Mouse (Mus musculus) lung, postnatal 0 days (tissue): Measurements from ENCODE around the gene Dnajb11.

Experiments used
- CTCF ChIP-seq: IDR thresholded peaks from 2 replicates; pipeline ENCODE4 v1.5.1; 2016; ENCODE audit warnings: antibody characterized with exemption, mild to moderate bottlenecking
- EP300 ChIP-seq: IDR thresholded peaks from 2 replicates; pipeline ENCODE4 v1.6.1; 2016; ENCODE audit warnings: antibody characterized with exemption, mild to moderate bottlenecking, control low read depth

DNA sequence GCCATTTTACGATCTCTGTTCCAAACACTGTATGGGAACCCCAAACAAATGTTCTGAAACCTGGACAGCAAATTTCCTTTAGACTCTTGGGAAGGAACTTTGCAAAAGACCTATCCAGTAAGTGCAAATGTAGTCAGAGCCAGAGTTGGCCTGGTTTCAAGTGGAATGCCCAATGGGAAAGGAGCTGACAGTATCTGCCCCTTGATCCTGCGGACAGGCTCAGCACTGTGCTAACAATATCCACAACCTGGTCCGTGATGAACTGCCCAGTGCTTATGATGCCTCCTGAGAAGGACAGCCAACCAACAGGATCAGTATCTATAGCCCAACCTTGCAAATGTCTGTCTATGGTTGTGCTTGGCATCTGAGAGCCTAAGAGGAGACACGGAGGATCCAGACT lies 12.2 kb upstream of the Dnajb11 start:
- TF ChIP-seq EP300 = no peak
- no peak for TF ChIP-seq CTCF
